Mouse (Mus musculus) left cerebral cortex, adult 11 months (tissue): Measurements from ENCODE around the gene Ccr10.
"Not testable (repeated sequence)": the region's sequence is repeated elsewhere in the genome, so short reads cannot be mapped to it uniquely, and the experiment has no call there.

Experiments
- DNase-seq: peaks from one replicate; pipeline ENCODE4 v3.0.0; 2022; ENCODE audit warnings: low spot score

Ccr10 gene

DNA sequence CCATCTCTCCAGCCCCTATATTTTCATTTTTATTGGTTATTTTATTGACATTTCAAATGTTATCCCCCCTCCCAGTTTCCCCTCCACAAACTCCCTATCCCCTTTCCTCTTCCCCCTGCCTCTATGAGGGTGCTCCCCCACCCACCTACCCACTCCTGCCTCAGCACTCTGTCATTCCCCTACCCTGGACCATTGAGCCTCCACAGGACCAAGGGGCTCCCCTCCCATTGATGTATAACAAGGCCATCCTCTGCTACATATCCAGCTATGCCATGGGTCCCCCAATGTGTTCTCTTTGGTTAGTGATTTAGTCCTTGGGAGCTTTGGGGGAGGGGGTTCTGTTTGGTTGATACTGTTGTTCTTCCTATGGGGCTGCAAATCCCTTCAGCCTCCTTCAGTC is 20.6 kb downstream of the Ccr10 start:
- DNase-seq: no peak

DNA sequence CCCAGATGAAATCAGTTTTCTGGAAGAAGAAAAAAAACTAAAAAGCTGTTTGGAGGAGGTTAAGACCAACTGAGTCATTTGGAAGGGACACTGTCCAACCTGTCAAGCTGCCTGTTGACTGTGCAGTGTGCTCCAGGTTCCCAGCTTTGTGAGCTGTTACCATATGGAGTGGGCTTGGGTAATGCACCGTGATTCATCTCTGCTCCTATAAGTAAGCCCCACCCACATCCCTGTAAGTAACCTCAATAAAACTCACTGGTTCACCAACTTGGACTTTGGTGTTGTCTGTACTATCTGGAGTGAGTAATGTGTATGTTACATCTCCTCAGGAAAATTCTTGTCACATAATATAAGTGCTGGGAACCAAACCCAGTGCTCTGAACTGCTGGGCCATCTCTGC is 22.4 kb downstream of the Ccr10 start:
- DNase-seq: no peak

DNA sequence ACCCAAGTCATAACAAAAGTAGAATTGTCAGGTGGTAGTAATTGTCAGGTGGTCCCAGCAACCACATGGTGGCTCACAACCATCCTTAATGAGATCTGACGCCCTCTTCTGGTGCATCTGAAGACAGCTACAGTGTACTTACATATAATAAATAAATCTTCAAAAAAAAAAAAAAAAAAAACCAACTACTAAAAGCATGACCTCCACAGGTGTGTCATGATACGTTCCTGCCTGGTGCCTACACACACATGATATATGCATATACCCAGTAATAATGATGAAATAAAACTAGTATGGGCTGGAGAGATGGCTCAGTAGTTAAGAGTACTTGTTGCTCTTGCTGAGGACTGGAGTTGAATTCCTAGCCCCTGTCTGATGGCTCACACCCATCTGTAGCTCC is 24.2 kb downstream of the Ccr10 start:
- DNase-seq: no peak

DNA sequence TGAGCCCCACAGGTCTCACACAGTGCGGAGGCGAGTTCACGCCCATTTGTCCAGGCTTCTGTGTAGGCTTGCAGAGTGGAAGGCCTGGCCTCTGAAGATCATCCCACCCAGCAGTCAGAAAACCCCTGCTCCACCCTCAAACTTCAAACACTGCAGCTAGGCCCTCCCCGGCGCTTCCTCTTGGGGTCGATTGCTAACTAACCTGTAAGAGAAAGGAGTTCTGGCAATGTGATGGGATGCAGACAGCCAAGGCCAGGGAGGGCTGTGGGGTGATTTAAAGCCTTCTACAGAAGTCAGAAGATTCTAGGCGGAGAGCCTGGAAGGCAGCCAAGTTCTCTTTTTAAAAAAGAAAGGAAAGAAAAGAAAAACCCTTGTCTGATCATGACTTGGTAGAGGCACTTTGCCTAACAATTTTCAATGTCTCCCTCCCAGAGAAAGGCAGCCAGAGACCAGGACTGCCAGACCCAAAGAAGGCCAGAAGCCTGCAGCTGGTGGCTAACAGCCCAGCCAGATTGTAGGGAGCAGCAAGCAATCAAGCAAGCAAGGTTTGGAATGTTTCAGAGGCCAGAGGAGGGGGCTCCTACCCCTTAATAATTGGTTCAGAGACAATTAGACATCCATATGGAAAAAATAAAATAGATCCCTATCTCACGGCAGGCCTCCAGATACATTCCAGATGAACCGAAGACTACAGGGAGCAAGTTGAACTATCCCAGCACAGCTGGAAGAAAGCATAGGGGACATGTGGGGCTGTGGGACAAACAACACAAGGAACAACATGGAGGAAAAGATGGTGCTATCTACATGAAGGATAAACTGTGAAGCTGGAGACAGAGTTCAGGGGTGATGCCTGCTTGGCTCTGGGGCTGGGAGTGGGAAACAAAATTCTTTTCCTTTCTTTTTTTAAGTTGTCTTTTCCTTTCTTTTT is 25.8 kb downstream of the Ccr10 start:
- no peak for DNase-seq

DNA sequence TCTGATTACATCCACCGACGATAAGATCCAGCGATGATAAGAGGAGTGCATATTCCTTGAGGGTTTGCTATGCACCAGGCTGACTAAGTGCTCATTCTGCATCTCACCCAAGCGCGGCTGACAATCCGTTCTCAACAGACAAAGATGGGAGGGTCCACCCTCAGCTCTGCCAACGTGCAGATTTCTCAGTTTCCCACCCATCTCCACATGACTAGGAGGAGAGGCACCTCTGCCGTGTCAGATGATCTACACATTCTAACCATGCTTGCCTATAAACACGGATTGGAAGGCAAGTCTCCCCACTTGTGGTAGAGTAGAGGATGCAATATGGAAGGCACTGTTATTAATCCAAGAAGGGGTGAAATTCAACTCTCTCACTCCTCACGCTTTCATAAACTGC is 26.5 kb downstream of the Ccr10 start:
- DNase-seq: no peak

DNA sequence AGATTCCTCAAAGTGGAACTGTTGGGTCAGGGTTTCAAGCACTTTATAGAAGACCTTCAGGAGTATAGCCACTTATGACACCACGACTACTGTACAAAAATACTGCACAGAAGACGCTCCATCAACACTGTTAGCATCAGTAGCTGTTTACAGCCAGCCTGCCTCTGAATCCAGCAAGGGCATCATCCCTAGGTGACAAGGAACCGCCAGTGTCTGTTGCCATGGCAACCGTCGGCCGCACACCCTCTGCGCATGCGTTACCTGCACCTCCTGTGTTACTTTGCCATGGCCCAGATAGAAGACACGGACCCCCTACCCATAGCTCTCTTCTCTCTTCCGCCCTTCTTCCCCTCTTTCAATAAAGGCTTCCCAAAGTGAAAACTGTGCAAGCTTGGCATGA is 28.9 kb downstream of the Ccr10 start:
- DNase-seq: no peak

DNA sequence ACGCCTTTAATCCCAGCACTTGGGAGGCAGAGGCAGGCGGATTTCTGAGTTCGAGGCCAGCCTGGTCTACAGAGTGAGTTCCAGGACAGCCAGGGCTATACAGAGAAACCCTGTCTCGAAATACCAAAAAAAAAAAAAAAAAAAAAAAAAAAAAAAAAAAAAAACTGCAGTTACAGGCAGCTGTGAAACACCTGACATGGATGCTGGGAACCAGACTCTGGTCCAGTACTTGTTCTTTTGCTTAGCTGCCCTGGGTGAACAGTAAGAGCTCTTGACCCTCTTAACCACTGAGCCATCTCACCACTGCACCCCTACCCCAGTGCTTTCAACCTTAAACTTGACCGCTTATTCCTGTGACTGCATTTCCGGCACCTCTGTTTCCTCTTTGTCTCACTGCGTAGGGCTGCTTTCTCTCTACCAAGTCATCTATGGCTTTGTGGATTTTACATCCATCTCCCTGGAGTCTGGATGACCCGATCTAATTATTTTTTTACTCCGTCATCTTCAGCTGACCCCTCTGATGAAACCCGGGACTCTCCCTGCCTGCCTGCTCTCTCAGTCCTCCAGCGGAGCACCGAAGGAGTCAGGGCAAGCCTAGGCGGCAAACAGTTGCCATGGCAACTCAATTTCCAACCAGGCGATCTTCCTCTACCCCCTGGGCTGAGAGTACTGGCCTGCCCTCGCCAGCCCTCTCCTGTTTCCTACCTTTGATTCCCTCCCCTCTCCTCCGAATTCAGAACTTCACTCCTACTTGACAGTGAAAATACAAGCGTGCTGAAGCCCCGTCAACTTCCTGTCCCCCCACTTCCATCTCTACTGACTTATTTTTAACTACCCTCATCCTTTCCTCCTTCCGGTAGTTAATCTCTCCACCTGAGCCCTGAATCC is 31.7 kb downstream of the Ccr10 start:
- no peak for DNase-seq

DNA sequence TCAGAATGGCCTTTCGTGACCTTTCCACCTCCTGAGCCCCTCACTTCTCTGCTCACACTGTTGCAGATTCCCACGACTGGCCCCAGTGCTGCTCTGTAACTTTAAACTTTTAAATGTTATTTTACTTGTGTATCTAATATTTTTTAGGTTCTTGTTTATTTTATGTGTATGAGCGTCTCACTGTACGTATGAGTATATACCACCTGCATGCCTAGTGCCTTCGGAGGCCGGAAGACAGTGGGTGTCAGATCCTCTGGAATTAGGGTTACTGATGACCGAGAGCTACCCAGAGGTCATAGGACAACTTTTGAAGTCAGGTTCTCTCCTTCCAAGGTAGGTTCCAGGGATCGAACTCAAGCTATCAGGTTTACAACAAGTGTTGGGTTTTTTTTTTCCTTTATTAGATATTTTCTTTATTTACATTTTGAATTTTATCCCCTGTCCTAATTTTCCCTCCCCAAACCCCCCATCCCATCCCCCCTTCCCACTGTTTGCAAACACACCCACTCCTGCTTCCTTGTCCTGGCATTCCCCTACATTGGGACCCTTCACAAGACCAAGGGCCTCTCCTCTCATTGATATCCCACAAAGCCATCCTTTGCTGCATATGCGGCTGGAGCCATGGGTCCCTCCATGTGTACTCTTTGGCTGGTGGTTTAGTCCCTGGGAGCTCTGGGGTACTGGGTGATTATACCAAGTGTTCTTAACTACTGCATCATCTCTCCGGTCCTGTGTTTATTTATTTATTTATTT is 32.9 kb downstream of the Ccr10 start:
- no peak for DNase-seq

DNA sequence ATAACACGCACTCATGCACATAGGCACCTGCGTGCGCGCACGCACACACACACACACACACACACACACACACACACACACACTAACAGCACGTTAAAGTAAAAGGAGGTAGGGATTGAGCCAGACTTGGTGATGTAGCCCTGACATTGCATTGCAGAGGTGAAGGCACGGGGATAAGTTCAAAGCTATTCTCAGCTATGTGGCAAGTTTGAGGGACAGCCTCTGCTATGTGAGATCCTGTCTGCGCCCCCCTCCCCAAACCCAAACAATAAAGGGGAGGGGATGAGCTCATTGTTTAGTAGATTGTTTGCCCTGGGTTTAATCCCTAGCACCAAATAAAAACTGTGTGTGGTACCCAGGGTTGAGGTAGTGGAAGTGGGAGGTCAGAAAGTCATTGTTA is 34.2 kb downstream of the Ccr10 start:
- DNase-seq: no peak

DNA sequence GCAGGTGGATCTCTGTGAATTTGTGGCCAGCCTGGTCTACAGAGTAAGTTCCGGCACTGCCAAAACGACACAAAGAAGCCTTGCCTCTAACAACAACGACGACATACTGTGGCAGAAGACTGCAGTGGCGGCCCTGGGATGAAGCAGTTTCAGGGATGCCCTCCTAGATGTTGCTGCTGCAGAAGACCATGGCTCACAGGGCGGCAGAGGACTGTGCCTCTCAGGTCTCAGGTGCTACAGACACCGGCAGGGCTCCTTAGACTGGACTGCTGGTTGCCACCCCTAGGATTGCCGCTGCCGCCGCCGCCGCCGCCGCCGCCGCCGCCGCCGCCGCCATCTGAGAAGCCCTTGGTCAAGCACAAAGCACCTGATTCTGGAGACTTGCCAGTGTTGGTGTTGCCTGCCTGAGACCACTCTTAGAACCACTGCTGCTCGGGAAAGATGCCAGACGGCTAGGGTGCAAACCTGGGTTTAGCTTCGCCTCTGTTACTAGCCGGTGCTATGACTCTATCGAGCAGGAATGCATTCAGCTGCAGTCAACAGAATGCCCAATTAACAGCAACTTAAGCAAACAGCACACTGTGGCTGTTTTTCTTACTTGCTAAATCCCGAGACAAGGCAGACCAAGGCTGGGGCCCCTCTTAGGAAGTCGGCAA is 35.0 kb downstream of the Ccr10 start:
- DNase-seq: no peak

DNA sequence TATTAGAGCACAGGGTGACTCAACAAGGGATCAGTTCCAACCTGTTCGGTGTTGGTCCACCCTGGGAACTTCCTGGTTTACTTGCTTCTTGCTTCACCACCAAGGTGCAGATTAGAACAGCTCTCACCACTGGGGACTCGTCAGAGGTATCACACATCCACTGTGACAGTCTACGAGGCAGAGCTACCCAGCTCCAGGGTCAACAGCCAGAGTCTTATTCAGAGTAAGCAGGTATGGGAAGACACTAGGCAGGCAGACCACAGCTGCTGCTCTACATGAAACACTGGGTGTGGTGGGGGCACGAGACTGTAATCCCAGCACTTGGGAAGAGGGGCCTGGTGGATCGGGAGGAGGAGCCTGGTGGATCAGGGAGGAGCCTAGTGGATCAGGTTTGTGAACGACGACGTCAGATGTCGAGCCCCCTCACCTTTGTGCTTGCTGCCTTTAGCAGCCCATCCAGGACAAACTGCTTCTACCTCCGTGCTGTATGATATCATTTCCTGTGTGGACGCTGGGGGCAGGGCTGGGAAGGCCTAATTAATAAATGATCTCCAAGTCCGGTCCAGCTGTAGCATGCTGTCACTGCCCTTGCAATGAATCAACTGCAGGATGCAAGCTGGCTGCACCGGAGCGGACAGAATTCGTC is 36.6 kb downstream of the Ccr10 start:
- DNase-seq: no peak

DNA sequence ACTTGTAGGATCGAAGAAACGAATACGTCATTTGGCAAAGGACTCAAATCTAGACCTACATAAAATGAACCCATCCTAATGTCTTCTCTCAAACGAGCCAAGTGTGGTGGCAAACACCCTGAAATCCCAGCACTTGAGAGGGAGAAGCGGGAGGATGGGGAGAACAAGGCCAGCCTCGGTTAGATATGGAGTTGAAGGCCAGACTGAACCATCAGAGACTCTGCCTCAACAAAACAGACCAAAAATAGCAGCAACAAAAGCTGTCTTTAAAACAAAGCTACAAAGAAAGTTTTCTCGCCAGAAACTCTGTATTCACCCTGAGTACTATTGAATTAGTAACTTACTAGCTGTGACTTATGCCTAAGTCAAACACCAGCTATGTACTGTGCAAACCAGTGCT is 38.2 kb downstream of the Ccr10 start:
- no peak for DNase-seq

DNA sequence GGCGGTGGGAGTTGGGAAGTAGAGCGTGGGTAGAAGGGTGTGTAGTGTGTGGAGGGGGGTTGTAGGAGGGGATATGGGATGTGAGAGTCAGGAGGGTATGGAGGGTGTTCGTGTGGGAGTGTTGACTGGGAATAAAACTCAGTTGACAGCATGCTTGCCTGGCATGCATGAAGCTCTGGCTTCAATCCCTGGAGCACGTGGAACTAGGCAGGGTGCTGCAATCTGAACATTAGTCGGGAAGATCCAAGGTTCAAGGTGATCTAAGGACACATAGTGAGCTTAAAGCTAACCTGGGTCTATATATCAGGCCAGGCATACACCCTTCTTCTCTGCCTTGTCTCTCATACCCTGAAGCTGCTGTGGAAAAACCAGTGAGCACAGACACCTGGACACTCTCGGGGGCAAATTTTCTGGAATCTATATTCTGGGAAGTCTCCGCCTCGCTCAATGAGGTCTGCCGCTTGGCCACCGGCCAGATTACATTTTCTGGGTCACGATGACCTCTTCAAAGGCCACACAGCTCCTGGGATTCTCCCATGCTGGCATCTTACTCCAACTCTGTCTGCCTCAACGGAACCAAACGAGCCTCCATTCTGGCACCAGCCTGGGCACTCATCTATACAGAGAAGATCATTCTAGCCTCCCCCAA is 40.9 kb downstream of the Ccr10 start:
- DNase-seq: no peak

DNA sequence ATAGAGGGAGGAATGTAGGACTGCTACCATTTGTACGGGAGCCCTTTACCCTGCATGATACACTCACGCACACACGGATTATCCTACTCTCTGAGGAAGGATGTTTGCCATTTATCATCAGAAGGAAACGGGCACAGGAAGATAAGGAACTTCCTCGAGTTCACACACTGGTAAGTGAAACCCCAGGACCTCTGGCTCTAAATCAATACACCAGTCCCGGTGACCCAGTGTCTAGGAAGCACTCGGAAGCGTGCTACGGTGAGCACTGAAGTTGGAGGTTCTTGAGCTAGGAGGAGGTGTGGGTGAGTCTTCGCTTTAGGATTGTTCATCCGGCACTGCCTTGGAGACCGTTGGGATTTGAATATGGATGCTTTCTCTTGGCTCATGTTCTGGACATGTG is 42.2 kb downstream of the Ccr10 start:
- no peak for DNase-seq

DNA sequence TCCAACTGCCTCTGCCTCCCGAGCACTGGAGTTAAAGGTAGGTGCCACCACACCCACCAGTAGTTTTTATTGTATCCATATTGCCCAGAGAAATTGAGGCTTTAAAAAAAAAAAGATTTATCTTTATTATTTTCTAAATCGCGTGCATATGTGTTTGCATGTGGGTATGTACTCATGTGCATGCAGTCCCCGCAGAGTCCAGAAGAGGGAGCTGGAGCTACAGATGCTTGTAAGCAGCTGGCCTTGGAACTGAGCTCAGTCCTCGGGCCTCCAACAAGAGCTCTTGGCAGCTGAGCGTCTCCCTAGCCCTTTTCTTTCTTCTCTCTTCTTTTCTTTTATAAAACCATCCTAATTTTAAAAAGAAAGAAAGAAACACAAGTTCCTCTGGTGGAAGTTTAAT is 43.5 kb downstream of the Ccr10 start:
- DNase-seq: no peak

DNA sequence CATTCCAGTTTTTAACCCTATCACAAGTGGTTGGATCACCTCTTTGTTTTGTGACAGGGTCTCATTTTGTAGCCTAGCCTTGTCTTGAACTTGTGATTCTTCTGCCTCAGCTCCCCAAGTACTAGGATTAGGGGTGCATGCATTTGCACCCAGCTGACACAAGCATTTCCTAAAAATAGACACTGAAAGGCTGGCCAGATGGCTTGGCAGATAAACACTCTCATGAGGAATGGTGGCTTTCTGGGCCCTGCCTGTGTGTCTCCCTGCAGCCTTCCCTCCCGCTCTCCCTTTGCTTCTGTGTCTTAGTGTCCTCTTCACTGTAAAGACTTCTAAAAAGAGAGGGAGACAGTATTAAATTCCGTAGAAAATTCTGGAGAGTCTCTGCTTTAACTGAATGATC is 44.1 kb downstream of the Ccr10 start:
- DNase-seq: no peak

DNA sequence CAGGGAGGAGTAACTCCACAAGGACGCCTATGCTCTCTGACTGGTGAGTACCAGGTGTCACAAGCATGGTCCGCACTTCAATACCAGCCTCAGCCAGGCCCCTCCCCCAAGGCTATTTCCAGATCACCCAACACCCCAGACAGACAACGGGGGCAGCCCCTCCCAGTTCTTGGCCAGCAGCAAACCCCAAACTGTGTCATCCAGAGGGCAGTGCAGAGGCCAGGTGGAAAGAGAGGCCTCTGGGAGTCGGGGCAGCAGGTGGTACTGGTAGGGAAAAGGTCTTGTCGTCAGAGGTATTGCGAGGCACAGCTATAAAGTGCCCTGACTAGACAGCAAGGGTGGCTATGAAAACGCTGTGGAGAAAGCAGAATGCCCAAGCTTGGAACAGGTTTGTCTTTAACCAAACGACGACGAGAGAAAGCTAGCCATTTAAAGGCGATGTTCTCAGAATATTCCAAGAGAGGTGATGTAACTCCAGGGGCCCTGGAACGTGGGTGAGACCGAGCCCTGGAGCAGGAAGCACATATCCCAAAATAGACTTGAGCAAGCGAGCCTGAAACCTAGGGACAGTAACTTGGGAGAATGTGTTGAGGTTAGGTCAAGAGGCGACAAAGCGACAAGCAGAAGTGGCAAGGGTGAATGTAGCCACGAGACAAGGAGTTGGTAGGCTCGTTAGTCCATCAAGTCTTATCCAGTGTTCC is 45.0 kb downstream of the Ccr10 start:
- no peak for DNase-seq

DNA sequence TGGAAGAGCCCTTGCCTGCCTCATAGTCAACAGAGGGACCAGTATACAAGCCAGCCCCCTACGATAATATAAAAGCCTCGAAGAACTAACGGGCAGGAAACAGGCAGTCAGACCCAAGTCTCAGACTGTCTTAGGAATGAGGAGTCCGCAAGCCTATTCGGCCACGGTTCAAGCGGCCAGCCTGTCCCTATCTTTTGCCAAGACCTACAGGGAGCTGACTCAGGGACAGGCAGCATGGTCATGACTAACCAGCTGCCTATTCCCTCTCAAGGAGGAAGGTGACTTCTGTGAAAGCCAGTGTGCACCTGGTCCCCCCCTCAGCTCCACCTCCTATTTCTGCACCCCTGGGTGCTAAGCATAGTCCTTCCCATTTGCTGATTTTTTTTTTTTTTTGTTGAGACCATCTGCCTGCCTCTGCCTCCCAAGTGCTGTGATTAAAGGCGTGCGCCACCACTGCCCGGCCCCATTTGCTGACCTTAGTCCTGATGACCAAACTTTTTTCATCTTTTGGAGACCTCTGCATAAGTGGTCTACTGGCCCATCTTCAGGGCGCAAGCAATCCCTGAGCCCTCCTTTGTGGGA is 46.2 kb downstream of the Ccr10 start:
- no peak for DNase-seq

DNA sequence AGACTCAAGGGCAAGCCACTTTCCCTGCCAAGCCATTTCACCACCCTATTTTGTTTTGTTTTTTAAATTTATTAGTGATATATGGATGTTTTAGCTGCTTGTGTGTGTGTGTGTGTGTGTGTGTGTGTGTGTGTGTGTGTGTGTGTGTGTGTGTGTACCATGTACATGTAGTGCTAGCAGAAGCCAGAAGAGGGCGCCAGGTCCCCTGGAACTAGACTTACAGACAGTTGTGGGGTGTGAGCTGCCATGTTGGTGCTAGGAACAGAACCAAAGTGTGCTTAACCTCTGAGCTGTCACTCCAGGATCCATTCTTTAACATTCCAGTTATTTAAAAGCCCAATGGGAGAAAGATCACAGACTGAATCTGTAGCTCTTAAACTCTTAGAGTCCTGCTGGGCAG is 48.2 kb downstream of the Ccr10 start:
- DNase-seq: no peak

DNA sequence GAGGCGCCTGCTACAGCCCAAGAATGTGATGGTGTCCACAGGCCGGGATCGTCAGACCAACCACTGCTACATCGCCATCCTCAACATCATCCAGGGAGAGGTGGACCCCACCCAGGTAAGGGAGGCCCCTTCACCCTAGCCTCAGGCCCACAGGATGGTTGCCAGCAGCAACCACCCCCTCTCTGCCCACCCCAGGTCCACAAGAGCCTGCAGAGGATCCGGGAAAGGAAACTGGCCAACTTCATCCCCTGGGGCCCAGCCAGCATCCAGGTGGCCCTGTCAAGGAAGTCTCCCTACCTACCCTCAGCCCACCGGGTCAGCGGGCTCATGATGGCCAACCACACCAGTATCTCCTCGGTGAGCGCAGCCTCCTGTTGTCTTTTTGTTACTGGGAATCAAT is 50.2 kb downstream of the Ccr10 start:
- DNase-seq: not testable (repeated sequence)
